Mouse (Mus musculus) liver (tissue): ENCODE measurements around the gene Phactr4.
A peak's percentile ranks its signal among the peaks of the same experiment; 100 is the strongest.

Experiments used
- DNase-seq: peaks from one replicate; pipeline ENCODE4 v3.0.0-alpha.2; 2020; ENCODE audit warnings: mixed read lengths

Phactr4 gene

GRCm38 (mm10) chr4:132411322-132412094 lies 10.8 kb downstream of the Phactr4 start:
- DNase-seq, result peak; percentile 61

- no peak for DNase-seq
These were observed 12.6 kb downstream of the Phactr4 start for GRCm38 (mm10) chr4:132409587-132410229.

- no peak for DNase-seq
These were observed 15.7 kb downstream of the Phactr4 start for GRCm38 (mm10) chr4:132406393-132407189.

- no peak for DNase-seq
These were observed 17.7 kb downstream of the Phactr4 start for GRCm38 (mm10) chr4:132404588-132404987.

- no peak for DNase-seq
These were observed 19.1 kb downstream of the Phactr4 start for GRCm38 (mm10) chr4:132403063-132403660.

- no peak for DNase-seq
These were observed 21.3 kb downstream of the Phactr4 start for GRCm38 (mm10) chr4:132401016-132401415.

- no peak for DNase-seq
These were observed 23.4 kb downstream of the Phactr4 start for GRCm38 (mm10) chr4:132398863-132399262.

- DNase-seq, result peak; percentile 82
These were observed 24.1 kb downstream of the Phactr4 start for GRCm38 (mm10) chr4:132398045-132398774.

GRCm38 (mm10) chr4:132397120-132397519 lies 25.2 kb downstream of the Phactr4 start:
- peak; percentile 49 for DNase-seq

GRCm38 (mm10) chr4:132396251-132396650 lies 26.0 kb downstream of the Phactr4 start:
- no peak for DNase-seq

GRCm38 (mm10) chr4:132391063-132391740 lies 31.1 kb downstream of the Phactr4 start:
- peak; percentile 53 for DNase-seq

GRCm38 (mm10) chr4:132389302-132389701 lies 33.0 kb downstream of the Phactr4 start:
- DNase-seq, result no peak

GRCm38 (mm10) chr4:132387617-132388016 lies 34.7 kb downstream of the Phactr4 start:
- no peak for DNase-seq

GRCm38 (mm10) chr4:132386846-132387245 lies 35.4 kb downstream of the Phactr4 start:
- DNase-seq, result no peak

- DNase-seq, result no peak
These were observed 36.4 kb downstream of the Phactr4 start for GRCm38 (mm10) chr4:132385771-132386410.

- no peak for DNase-seq
These were observed 38.8 kb downstream of the Phactr4 start for GRCm38 (mm10) chr4:132383455-132383854.

GRCm38 (mm10) chr4:132382296-132382695 lies 40.0 kb downstream of the Phactr4 start:
- no peak for DNase-seq

- no peak for DNase-seq
These were observed 41.2 kb downstream of the Phactr4 start for GRCm38 (mm10) chr4:132380965-132381616.

- no peak for DNase-seq
These were observed 48.5 kb downstream of the Phactr4 start for GRCm38 (mm10) chr4:132373820-132374219.

GRCm38 (mm10) chr4:132369953-132370750 lies 52.1 kb downstream of the Phactr4 start:
- no peak for DNase-seq
